Mouse (Mus musculus) c-Kit-positive CD71-positive TER-119-positive erythroid progenitor cells, embryonic 14.5 days (primary cell): Measurements from ENCODE around the gene Lin9.

Experiments used
- DNase-seq: peaks from one replicate; pipeline ENCODE4 v3.0.0-alpha.2; 2013; ENCODE audit warnings: low spot score

Gene Lin9

GRCm38 (mm10) chr1:180707813-180708212 is 66.9 kb downstream of the Lin9 start:
- DNase-seq: no peak

GRCm38 (mm10) chr1:180708935-180709776 is 68.2 kb downstream of the Lin9 start:
- DNase-seq: no peak

GRCm38 (mm10) chr1:180718756-180719155 is 77.8 kb downstream of the Lin9 start:
- DNase-seq: no peak

GRCm38 (mm10) chr1:180719483-180719882 is 78.5 kb downstream of the Lin9 start:
- no peak for DNase-seq

GRCm38 (mm10) chr1:180719951-180720689 is 79.2 kb downstream of the Lin9 start:
- peak; percentile 77 for DNase-seq

GRCm38 (mm10) chr1:180722608-180723007 is 81.7 kb downstream of the Lin9 start:
- DNase-seq: peak; percentile 48

GRCm38 (mm10) chr1:180723701-180724238 is 82.8 kb downstream of the Lin9 start:
- no peak for DNase-seq

GRCm38 (mm10) chr1:180725704-180726179 is 84.8 kb downstream of the Lin9 start, which contains the start of gene Acbd3:
Gene Acbd3 (plus strand): TSS chr1:180726043.
- DNase-seq: peak; percentile 88

- peak; percentile 40 for DNase-seq
Observed at GRCm38 (mm10) chr1:180726183-180726582, 85.2 kb downstream of the Lin9 start.

- DNase-seq: no peak
Observed at GRCm38 (mm10) chr1:180729231-180729630, 88.3 kb downstream of the Lin9 start.
